Mouse (Mus musculus): ENCODE measurements around the gene Kank1.

The Kank1 gene

DNA sequence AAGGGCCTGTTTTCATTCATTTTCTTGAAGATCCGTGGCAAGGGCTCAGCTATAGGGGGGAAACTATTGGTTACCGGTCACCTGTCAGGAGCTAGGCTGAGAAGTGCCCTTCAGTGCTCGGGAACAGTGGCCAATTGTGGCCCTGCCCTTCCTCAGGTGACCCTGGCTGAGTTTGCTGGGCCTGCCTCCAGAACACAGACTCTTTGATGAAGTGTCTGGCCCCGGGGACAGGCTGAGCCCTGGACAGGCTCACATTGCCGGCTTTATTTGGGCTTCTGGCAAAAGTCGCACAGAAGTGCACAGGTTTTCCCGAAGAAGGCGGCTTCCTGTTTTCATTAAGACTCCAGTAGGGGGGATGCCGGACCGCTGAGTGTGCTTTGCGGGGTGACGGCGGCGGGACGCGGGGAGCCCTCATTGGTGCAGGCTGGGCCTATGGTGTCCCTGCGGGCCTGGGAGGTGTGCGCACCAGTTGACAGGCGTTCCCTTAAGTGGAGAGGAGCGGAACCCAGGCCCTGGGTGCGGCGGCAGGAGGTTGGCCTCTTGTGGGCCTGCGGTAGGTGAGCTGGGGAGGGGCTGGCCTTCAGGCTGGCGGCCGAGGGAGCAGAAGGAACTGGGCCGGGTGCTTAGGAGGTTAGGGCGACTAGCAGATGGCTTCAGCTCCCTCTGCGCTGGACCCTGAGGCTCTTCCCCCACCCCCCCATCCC lies 169.9 kb downstream of the Kank1 start:
- DNase-seq (ENCODE audit: low read depth) = no peak

DNA sequence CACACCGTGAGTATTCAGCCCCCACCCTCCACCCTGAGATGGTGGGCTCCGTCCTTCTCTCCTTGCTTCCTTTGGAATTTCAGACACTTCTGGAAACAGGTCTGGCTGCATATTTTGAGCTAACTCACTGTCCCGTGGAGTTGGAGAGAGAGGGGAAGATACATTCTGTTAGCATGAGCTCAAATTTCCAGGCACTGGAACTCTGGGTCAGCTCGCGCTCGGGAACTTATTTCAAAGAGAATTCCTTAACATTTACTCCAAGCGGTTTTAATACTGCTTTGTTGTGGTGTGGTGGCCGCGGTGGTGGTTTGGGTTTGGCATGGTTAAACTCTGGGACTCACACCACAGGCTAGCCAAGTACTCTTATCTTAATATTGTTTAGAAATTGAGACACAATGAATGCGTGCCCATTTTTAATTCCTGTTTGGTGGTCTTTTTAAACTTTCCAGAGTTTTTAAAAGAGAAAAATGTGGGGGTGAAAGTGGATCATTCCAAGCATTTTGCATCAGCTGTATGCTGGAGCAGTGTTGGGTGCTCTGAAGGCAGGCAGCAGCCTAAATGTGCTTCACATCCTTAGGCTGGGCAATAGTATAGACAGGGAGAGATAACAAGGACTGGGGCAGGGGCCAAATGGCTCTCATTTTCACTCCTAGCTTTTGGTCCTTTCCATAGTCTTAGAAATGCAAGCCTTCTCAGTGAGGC lies 170.6 kb downstream of the Kank1 start:
- no peak for DNase-seq (ENCODE audit: low read depth)

DNA sequence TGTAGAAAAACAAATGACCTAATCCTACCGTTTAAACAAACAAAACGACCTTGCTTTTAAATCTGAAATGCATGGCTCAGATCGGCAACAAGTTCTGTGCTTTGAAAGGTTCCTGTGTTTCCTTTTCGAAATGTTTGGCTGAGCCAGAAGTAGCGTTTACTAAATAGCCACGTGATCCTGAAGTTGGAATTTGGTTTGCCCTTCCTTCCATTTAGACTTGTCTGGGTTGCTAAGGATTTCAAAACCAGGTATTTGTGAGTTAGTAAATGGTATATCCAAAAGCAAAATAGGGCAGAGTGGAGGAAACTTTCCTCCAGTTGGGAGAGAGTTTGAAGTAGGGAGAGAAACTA lies 171.1 kb downstream of the Kank1 start:
- DNase-seq (ENCODE audit: low read depth) = no peak

GRCm38 (mm10) chr19:25409239-25409638 lies 172.5 kb downstream of the Kank1 start:
- DNase-seq (ENCODE audit: low read depth) = no peak

GRCm38 (mm10) chr19:25411353-25411752 lies 174.6 kb downstream of the Kank1 start:
- DNase-seq (ENCODE audit: low read depth) = no peak

- no peak for DNase-seq (ENCODE audit: low read depth)
Observed at GRCm38 (mm10) chr19:25415448-25415847, 178.7 kb downstream of the Kank1 start.

- no peak for DNase-seq (ENCODE audit: low read depth)
Observed at GRCm38 (mm10) chr19:25417671-25418070, 180.9 kb downstream of the Kank1 start.

GRCm38 (mm10) chr19:25419983-25420382 lies 183.2 kb downstream of the Kank1 start:
- DNase-seq (ENCODE audit: low read depth) = no peak

DNA sequence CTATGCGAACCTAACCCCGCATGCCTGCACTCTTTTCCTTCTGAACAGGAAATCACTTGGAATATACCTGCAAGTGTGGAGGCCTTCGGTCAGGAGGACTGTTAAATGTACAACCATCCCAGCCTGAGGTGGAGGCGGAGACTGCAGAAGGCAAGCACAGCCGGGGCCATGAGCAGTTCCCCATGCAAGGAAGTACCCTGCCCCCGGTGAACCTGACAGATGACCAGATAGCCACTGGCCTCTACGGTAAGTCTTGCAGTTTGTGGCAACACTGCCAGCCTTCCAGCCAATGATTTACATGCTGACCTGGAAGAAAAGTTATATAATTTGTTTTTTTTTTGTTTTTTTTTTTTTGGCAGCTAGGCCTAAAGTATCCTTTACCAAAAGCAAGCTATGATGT lies 185.3 kb downstream of the Kank1 start:
- no peak for DNase-seq (ENCODE audit: low read depth)

GRCm38 (mm10) chr19:25423371-25423770 lies 186.6 kb downstream of the Kank1 start:
- DNase-seq (ENCODE audit: low read depth) = no peak

DNA sequence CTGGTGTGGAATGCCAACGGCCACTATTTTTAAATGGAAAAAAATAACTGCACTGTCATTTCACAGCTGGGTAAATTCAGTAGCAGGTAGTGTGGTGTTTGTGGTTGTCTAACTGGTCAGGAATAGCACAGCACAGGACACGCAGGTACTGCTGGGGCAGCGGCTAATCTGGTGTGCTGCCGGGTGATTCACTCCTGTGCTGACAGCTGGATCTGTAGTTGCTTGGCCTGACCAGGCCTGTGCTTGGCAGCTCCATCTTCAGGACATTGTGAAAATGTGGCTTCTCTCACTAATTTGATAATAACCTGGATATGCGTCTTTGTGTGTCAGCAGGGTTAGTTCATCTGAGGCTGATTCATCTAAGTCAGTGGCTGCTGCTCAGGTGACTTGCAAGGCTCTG lies 189.7 kb downstream of the Kank1 start:
- no peak for DNase-seq (ENCODE audit: low read depth)

- DNase-seq (ENCODE audit: low read depth) = no peak
Observed at GRCm38 (mm10) chr19:25427886-25428285, 191.1 kb downstream of the Kank1 start.

- DNase-seq (ENCODE audit: low read depth) = no peak
Observed at GRCm38 (mm10) chr19:25428338-25428962, 191.7 kb downstream of the Kank1 start.

GRCm38 (mm10) chr19:25431431-25431830 lies 194.7 kb downstream of the Kank1 start:
- no peak for DNase-seq (ENCODE audit: low read depth)

DNA sequence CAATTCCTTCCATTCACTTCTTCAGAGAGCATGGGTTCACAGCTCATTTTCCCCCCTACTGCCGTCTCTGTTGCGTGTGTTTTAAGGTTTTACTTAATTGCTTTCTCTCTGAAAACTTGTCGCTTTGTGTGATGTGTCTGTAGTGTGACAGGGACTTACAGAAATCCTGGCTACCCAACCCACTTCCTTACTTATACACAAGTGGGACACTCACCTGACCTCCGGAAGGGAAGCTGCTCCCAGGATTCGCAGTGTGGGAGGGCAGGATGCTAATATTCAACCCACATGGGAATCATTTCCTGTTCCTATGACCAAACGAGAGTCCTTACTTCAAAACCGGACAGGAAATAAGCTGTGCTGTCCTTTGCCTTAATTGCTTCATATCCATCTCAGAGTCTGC lies 195.1 kb downstream of the Kank1 start:
- DNase-seq (ENCODE audit: low read depth) = no peak

GRCm38 (mm10) chr19:25433169-25433690 lies 196.5 kb downstream of the Kank1 start:
- no peak for DNase-seq (ENCODE audit: low read depth)

GRCm38 (mm10) chr19:25434345-25434744 lies 197.6 kb downstream of the Kank1 start:
- DNase-seq (ENCODE audit: low read depth) = no peak

DNA sequence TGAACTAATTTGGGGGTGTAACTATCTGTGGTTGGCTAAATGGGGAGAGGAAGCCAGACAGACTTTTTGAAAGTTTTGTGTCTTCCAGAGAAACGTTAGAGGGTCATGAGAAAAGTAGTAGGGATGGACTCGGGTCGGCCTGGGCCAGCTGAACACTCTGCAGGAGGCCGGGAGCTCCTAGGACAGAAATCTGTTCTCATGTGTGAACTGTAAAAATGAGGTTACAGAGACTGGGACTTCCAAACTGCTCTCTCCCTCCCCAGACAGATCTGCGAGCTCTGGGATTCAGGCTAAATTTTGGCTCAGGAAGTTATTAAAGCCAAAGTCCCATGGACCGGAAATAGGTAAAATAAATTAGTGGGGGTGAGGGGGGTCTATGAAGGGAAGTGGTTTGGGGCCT lies 198.0 kb downstream of the Kank1 start:
- no peak for DNase-seq (ENCODE audit: low read depth)

DNA sequence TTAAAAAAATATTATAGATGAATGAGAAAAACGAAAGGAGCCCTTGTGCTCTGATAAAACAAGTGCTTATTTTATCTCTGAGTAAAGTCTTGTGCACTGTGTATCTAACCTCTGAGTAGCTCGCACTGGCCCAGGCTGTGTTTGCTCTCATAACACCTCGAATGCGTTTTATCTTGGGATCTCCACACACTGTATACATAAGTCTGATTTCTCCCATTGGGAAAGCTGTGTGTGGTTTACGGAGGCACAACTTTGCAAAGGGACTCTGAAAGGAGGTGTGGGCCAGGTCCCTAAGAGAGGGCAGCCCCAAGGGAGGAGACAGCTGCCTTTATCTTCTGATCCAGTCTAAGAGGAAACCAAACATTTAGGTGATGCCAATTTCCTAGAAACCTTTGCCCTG lies 198.6 kb downstream of the Kank1 start:
- no peak for DNase-seq (ENCODE audit: low read depth)

DNA sequence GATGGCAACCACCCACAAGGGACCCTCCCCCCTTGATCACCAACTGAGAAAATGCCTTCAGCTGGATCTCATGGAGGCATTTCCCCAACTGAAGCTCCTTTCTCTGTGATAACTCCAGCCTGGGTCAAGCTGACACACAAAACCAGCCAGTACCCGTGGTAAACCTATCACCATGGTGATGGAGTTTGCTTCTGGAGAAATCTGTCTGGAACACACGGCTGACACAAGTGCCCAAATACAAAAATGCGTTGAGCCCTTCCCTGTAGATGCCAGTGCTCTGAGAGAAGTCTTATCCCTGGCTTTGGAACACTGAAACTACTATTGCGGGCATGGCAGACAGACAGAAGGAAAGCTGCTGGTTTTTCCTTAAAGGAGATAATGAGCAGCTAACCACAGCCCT lies 199.4 kb downstream of the Kank1 start:
- DNase-seq (ENCODE audit: low read depth) = no peak

DNA sequence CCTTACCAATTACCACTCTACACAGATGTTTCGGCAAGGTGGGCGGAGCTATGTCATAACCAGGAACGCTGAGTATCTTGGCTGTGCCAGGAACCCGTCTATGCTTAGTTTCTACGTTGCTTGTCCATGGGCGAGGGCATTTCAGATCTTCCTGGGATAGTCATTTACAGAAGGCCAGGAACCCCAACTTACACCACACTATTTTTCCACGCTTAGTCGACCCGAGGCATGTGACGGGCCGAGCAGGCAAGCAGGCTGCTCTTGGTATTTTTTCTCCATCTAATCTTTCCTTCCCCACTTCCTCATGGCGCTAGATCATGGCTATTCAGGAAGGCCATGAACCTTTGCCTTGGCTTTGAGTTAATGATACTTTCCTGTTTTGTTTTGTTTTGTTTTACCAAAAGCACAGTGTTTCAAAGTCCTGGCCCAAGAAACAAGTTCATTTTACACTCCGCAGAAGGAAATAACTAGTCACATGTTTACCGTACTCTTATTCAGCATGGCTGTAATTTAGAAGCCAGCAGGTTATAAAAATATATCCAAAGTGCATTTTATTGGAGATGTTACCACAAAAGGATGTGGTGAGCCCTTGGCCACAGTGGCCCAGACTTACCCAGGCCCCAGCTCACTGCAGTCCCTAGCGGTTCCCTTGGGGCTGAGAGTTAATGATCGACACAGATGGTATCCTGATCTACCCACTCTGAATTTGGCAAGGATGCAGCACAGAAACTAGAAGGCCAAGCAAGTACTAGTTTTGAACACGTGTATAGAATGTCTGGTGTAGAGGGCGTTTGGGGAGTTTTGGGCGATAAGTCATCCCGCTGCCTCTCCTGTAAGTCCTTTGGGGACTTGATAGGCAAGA lies 200.2 kb downstream of the Kank1 start:
- DNase-seq (ENCODE audit: low read depth) = no peak

GRCm38 (mm10) chr19:25438246-25438645 lies 201.5 kb downstream of the Kank1 start:
- no peak for DNase-seq (ENCODE audit: low read depth)

All from c-Kit-positive CD71-positive TER-119-negative erythroid progenitor cells, embryonic 14.5 days (primary cell).